Mouse (Mus musculus): Measurements from ENCODE around the gene L1td1.
"Not testable (repeated sequence)": the region's sequence is repeated elsewhere in the genome, so short reads cannot be mapped to it uniquely, and the experiment has no call there.

The L1td1 gene

GRCm38 (mm10) chr4:98726590-98727237 lies at the start of gene L1td1:
Gene L1td1 (plus strand): TSS chr4:98726734.
- DNase-seq: no peak

- DNase-seq: no peak
Observed at GRCm38 (mm10) chr4:98677506-98677905, 49.0 kb upstream of the L1td1 start.

DNA sequence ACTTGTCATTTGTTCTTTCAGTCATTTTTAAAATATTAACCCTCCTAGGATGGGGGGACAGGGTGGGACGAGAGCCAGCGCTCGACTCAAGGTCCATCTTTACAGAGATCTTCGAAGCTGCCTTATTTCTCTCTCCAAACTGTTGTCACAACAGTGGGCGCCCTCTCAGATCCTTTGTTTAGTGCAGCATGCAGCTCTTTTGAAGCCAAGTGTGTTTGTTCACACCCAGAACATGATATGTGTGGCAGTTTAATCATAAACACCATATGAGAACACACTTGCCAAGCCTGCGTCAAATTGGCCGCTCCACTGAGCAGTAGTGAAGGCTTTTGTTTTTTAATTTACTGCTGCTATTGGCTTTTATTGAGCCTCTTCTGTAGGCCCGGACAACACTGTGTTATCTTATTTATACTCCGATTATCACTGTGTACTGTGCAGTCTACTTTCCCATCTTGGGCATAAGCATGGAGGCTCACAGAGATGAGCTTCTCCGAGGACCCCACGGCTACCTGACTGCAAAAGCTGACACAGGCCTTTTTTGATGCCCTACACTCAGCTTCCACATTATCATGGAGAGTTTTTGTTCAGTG lies 39.8 kb upstream of the L1td1 start:
- DNase-seq: no peak

DNA sequence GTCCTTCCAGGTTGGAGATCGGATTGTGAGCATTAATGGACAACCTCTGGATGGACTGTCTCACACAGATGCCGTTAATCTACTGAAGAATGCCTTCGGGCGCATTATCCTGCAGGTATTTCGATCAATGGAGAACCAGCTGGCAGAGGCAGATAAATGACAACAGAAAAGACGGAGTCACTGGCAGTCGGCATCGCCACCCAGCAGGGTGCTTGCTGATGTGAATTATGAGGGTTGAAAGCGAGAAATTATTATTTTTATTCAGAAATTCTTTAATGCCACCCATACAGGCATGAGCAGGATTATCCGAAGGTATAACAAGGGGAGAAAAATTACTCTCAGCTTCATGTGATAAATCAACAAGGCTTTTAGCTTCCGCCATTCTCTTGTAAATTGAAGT lies 38.4 kb upstream of the L1td1 start:
- DNase-seq: no peak

GRCm38 (mm10) chr4:98688520-98688919 lies 38.0 kb upstream of the L1td1 start:
- no peak for DNase-seq

DNA sequence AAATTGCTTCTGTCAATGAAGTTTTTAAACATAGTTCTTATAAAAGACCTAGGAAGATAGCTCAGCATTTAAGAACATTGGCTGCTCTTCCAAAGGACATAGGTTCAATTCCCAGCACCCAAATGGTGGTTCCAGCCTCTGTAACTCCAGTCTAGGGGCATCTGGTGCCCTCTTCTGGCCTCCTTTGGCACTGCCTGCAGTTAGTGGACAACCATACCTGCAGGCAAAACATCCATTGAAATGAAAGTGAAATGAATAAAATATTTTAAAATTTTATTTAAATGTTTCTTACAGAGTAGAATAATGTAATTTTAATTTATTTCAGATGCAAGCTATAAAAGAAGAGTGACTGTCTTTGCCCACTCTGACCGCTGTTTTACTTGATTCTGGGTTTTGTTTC lies 36.5 kb upstream of the L1td1 start:
- no peak for DNase-seq

DNA sequence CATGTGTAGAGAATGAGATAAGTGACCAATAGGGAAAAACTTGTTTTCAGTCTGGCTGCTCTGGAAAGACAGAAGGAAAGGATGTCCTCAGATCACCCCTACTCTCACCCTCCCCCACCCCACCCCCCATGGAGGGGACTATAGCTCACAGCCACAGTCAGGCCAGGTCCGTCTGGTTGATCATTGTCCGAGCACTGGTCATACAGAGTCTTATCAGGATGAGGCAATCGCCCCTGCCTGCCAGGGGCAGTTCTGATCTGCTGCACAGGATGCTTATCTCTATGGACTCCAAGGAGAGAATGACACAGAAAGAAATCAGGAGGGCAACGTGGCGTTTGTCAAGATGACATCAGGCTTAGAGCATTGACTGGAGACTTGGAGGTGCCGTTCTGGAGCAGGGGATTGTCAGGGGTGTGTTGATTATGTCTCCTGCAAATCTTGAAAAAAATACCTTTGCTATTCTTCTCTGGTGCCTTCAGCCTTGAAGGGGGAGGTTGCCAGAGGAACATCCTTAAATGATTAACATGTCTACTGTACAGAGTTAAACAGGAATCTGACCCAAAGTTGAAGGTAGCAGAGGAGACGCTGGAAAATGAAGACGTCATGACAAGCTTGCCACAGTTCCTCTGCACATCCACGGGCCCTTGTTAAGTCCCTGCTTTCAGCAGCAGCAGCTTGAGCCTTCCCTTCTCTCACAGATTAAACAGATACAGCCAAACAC lies 32.9 kb upstream of the L1td1 start:
- DNase-seq: no peak

GRCm38 (mm10) chr4:98697932-98698331 lies 28.6 kb upstream of the L1td1 start:
- DNase-seq: no peak

DNA sequence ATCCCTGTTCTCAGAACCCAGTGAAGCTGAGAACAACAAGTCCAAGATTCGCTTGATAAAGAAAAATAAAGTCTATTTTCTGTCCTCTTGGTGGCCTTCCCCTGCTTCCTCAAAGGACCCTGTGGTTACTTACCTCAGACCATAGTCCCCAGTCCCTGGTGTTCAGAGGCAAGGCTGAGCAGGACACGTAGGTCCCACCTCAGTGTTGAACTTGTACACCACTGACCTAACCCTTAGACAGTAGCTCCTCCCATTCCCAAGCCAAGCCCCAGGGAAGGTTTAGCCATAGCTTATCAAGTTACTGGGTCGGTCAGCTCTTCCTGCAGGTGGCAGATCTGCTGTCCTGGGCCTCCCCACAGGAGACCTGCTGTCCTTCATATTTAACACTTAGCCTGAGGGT lies 27.6 kb upstream of the L1td1 start:
- no peak for DNase-seq

GRCm38 (mm10) chr4:98700156-98700555 lies 26.4 kb upstream of the L1td1 start:
- DNase-seq: no peak

DNA sequence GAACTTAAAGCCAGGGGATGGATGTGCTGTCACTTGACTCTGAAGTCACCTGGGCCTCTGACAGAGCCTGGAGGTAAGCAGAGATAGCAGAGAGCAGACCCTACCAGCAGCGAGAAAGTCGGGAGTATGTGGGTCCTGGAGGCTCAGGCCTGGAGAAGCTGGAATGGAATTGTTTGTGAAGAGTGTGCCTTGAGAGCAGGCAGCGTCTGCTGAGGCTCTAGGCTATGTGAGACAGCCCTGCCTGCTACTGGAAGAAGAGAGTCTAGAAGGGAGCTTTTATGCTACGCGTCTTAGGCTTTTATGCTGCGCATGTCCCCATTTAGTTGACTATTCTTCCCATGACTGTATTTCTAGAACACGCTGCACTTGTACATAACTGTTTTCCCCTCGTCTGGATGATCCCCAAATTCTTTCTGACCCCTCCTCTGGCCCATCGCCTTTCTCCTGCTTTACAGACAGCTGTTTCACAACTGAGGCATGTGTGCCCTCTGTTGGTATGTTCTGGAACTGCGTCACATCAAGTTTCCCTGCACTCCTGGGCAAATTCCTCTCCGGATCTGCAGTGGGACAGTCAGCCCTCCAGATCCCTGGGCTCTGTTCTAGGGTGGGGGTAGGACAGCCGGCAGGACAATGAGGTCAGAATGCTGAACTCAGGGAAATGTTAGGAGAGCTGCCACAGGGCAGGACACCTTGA lies 24.2 kb upstream of the L1td1 start:
- peak; percentile 30 to 38 for DNase-seq

DNA sequence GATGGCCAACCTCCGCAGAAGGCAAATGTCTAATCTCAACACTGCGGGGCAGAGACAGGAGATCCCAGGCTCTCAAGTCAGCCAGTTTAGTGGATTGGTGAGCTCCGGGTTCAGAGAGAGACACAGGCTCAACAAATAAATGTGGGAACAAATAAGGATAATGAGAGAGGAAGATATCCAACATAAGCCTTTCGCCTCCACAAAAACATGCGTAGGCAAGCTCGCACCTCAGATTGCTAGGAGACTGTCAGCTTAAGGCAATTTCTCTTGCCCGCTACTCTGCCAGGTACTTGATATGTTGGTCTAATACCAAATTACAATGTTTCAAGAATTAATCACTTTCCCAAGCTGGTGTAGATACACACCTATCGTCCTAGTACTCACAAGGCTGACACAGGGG lies 15.6 kb upstream of the L1td1 start:
- DNase-seq: no peak

DNA sequence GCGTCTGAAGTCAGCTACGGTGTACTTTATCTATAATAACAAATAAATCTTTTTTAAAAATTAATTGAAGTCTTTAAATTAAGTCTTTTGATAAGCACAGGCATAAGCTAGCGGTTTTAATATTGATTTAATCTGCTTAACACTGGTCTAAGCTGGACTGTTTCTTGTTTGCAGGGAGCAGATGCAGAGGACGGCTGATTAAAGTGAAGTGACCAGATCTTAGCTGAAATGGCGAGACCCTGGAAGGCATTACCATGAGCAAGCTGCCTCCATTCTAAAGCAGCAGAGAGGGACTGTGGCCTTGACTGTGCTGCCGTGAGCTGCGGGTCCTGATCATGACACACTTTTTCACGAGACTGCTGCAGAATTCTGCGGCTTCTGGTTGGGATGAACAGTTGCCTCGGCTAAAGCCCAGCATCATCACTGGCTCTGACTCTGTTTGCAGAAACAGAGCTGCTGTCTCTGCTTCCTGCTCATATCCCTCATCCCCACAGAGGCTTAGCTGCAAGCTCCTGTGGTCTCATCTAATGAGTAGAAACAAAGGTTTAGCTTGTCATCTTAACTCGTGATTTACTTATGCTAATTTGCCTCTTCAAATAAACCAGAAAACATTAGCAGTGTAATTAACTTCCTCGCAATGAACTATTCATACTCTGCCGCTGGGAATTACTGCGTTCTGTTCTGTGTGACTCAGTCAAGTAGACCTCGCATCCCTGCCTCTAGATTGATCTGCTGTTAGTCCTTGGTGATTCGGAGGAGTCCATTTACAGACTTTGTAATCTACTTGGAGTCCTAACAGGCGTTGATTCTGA lies 8.6 kb upstream of the L1td1 start:
- DNase-seq: no peak

DNA sequence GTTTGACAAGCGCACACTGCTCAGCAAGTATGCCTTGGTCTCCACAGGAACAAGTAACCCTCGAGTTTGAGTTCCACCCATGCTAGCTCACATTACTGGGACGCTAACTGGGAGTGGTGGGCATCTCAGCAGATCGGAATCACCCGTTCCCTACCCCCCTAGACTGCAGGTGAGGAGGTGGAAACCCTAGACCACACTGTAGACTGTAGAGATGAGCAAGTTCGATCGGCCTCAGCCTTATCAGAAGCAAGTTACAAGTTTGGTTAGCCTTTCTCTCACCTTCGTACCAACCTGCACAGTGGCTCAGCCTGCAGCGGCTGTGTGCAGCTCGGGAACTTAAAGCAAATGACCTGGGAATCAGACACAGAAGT lies 8.0 kb upstream of the L1td1 start:
- no peak for DNase-seq

DNA sequence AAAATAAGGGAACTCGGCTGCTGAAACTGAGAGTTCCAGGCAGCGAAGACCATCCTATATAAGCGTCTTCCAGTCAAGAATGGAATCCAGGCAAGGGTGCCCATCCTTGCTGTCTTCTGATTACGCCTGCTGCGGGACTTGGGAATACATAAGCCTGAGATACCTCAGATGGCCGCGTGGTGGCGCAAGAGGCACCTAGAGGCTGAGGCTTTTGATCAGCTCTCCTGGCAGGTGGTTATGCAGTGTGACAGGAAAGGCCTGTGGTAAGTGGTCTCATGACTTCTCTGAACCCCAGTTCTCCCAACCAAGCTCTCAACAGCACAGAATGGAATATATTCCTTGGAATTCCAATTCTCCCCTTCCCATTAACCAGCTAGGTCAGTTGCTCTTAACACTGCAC lies 4.1 kb upstream of the L1td1 start:
- DNase-seq: peak; percentile 64 to 67

DNA sequence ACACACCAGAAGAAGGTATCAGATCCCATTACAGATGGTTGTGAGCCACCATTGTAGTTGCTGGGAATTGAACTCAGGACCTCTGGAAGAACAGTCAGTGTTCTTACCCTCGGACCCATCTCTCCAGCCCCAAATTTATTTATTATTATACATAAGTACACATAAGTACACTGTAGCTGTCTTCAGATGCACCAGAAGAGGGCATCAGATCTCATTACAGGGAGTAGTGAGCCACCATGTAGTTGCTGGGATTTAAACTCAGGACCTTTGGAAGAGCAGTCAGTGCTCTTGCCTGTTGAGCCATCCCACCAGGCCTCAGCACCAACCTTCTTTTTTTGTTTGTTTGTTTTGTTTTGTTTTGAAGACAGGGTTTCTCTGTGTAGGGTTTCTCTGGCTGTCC lies 1.9 kb upstream of the L1td1 start:
- not testable (repeated sequence) for DNase-seq

DNA sequence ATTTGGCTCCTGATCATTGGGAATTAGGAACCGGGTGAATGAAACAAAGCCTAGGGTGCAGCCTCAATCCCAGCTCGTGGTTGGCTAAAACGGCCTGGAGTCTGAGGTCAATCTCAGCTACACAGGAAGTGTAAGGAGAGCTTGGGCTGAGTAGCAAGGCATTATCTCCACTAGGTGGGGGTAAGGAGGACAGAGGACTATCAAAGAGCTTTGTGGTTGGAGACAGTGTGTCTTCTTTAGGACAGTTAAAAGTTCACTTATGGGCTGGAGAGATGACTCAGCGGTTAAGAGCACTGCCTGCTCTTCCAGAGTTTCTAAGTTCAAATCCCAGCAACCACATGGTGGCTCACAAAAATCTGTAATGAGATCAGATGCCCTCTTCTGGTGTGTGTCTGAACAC lies 1.1 kb upstream of the L1td1 start:
- DNase-seq: no peak

DNA sequence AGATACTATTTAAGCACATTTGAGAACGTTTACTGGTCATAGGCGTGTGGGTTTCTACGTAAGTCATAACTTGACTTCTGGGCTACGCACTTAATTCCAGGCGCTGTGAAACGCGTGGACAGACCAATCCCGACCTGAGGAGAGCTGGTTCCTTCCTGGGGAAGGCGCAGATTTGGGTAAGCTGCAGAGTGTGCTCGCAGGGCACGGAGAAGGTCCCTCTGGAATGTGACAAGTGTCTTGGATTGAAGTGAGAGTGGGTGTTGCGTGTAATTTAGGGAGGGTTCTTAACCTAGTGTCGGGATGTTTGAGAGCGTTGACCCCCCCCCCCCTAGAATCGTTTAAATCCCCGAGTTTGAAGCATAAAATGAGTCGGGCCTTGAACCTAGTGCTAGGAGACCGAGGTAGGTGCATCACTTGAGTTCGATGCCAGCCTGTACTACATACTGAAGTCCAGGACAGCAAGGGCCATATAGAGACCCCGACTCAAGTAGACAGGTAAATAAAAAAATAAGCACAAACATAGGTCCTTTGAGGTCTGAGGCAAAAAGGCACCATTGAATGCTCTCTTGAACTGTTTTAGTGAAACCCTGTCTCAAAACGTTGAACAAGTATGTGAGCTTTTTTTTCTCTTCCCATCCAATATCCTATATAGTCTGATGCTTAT lies 893 bp downstream of the L1td1 start:
- DNase-seq: no peak

GRCm38 (mm10) chr4:98727959-98728347 lies 1.4 kb downstream of the L1td1 start:
- DNase-seq: no peak

DNA sequence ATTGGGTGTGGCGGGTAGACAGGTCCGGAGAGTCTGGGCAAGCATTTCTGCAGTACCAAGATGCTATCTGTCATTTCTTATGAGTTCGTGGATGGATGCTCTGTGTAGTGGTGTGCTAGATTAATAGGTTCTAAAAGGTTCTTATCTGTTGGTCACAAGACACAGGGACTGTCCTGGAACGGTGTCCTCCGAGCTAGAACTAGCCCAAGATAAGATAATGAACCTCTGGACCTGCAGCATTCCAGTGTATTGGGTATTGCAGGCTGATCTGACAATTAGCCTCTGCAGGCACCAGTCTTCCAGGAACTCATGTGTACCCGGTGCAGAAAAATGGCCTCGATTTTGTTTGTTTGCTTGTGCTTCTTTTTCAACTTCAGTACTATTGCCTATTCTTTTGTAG lies 2.2 kb downstream of the L1td1 start:
- no peak for DNase-seq

DNA sequence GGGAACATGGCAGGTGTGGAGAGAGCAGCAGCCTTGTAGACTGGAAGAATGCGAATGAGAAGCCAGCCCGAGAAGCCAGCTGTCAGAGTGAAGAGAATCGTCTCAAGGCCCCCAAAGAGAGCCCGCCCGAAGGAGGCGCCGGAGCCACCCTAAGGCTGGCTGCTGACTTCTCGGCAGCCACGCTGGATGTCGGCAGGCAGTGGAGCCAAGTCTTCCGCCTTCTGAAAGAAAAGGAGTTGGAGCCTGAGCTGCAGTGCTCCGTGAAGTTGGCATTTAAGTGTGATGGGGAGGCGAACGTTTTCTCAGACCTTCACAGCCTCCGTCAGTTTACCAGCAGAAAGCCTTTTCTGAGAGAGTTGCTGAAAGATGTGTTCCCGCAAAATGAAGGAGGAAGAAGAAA lies 7.1 kb downstream of the L1td1 start:
- no peak for DNase-seq

DNA sequence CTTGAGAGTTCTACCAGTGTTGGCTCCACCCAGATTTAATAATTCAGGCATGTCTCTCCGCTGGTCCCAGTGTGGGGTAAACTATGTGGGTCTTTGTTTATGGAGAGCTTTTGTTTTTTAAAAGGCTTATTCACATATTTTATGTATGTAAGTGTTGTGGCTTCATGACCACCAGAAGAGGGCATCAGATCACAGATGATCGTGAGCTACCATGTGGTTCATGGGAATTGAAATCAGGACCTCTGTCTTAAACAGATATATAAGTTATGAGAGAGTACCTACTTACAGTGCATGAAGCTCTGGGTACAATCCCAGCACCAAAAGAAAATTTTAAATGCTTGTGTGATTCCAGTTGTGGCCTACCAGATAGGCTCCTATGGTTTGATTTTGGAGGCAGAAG lies 13.2 kb downstream of the L1td1 start:
- no peak for DNase-seq

Measured in thymus, postnatal 36 days (tissue).